Mouse (Mus musculus) brain, embryonic 18.5 days (tissue): ENCODE results near the gene Pigo.

Source experiments
- DNase-seq: peaks from one replicate; pipeline ENCODE4 v3.0.0-alpha.2; 2012; ENCODE audit warnings: low read depth, low spot score

Pigo gene

DNA sequence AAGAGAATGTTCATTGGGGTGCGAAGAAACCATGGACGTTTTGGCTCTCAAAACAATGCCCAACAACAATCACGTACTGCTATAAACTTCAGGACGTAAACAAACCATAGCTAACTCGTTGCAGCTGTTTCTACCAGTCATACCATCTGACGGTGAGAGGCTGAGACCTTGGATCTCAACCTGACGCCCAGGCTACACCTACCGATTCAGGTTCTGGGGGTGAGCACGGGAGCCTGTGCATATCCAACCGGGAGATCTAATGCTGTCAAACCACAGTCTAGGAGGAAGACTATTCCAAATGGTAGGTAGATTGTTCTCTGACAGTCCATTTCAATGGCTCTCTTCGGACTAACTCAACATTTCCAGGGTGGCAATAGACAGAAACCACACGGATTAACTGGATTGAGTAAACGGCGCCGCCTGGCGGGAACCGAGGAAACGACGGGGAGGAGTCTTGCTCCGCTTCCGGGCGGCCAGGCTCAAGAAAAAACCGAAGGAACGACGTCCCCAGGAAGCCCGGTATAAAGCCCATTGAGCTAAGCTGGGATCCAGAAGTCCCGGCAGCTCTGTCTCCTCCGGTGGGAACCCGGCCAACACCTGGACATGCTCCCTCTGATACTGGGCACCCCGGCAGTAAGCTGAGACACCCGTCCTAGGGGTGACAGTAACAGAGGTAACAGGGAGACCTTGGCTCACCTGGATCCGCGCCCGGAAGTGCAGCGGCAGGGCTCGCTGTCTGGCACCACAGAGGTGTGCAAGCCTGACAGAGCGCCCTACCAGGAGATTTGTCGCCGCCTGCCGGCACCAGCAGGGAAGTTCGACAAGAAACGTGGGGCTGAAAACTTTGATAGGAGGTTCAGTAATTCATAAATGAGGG is at the start of gene Pigo:
Gene Pigo (minus strand): TSS at position 736 of the 877 bp plus-strand sequence.
- peak; percentile 86 for DNase-seq

DNA sequence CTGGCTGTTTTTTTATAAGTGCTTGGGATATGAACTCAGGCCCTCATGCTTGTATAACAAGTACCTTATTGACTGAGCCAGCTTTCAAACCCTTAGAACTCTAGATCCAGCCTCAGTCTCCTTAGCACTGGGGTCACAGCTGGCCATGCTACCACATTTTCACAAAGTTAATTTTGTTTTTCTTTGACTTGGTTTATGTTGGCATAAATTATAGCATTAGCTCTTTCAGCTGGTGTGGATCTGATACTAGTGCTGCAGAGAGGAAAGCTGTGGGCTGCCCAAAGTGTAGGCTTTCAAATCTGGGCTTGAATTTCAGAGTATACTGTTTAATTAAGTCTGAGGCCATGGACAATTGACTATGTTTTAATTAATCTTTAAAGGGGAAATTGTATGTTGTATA is 49.3 kb upstream of the Pigo start:
- no peak for DNase-seq

DNA sequence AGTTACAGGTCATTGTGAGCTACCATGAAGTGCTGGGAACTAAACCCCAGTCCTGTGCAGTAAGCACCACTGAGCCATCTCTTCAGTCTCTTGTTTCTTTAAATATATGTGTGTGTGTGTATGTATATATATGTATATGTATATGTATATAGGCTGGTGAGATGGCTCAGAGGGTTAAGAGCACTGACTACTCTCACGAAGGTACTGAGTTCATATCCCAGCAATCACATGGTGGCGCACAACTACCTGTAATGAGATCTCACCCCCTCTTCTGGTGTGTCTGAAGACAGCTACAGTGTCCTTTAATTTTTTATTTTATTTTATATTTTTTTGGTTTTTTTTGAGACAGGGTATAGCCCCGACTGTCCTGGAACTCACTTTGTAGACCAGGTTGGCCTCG is 39.9 kb upstream of the Pigo start:
- no peak for DNase-seq

DNA sequence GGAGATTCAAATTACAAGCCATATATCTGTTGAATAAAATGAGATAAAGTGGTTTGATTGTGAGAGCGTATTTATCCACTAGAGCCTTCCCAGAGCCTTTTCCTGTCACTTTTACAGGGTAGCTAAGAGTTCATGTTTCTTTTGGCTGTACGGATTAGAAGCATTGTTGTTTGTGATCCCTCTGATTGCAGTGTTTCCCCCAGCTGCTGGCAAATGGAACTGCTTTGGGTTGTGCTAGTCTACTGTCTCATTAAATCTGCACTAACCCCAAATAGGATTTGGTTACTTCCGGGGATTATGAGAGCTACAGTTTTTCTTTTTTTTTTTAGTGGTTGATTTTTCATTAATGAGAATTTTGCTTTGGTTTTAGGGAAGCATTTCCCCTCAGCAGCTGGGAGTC is 34.7 kb upstream of the Pigo start:
- no peak for DNase-seq

DNA sequence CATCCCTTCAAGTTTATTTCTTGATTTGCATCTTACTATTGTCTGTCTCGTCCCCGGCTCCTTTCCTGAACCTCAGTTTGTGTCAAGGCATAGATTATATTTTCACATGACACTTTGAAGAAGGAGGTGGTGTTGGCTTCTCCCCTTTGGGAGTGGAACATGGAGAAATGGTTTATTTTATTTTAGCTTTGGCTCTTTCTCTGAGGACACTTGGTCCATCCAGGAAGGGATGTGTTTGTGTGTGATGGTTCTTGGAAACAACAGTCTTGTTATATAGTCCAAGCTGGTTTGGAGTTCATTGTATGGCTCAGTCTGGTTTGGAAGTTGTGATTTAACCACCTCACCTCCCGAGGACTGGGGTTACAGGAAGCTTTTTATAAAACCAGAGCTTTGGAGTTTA is 34.1 kb upstream of the Pigo start:
- DNase-seq, result no peak

DNA sequence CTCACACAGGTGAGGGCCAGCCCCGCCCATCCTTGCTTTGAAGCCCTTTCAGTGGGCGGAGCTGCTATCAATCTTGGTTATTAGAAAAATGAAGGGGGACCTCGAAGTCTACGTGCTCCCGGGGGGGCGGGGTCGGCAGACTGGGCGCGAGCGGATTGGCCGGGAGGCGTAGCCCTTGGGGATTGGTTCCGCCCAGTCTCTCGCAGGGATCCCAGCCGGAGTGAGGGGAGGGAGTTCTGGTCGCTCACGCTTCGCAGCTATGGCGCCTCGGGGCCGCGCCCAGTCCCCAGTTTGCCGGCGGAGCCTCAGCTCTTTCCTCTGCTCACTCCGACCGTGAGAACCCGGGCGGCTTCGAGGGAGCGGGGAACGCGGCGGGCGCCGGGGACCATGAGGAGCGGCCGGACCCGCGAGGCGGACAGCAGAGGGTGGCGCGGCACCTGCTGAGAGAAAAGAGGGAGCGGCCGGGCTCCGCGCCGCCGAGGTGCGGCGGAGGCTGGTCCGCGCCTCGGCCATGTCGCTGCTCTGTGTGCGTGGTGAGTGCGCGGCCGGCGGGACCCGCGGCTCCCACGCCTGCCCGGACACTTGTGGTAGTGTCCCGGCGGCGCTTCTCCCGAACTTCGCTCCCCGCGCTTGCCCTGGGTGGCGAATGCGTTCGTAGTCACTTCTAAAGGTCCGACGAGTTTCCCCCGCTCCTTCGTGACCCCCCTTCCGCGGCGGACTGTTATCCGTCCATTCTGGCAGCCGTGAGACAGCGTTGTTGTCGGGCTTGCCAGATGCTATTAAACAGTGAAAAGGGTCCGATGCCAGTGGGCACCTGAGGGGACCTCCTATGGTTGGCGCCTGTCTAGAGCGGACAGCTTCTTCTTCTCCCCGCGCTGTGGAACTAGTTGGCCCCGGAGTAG is 33.4 kb upstream of the Pigo start, which contains the start of gene Unc13b:
Gene Unc13b (plus strand): TSS at position 201 of the 902 bp plus-strand sequence.
- peak; percentile 89 for DNase-seq

DNA sequence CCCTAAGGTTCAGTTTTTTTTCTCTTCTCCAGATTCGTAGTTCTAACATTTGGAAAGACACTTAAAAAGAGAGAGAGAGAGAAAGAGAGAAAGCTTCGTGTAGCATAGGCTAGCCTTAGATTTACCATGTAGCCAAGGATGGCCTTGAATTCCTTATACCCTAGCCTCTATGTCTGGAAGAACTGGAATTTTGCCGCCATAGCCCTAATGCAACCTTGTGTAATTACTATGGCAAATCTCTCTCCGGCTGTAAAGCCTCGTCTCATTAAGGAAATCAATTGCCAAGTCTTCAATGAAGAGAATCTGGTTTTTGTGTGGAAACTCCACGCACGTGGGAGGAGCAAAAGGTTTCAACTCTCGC is 32.8 kb upstream of the Pigo start:
- no peak for DNase-seq

DNA sequence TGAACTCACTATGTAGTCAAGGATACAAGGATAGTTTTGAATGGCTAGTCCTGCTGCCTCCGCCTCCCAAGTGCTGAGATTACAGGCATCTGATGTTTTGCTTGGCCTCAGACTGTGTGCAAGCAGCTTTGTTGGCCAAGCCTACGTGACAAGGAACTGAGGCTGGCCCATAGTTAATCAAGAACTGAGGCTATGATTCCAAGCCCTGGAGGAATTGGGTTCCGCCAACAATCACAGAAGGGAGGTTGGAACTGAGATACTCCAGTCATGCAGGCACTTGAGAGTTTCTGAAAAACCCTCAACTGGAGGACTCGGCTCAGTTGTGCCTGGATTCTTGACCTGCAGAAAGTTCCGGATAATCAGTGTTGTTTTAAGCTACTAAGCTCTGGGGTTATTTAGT is 32.0 kb upstream of the Pigo start:
- no peak for DNase-seq

DNA sequence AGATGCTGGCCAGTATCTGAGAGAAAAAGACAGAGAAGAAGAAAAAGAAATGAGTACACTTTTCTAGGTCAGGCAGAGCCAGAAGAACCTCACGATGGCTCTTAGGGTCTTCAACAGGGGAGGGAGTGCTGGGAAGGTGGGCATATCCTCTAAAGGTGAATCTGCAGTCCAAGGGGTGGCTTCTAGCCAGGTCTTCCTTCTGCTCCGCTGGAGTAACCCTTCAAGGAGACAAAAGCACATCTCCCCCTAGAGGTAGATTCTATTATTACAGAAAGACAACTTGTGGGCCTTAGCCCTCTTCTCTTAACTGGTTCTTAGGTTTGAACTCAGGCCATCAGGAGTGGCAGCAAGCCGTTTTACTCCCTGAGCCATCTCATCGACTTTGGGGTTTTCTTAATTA is 27.0 kb upstream of the Pigo start:
- no peak for DNase-seq

DNA sequence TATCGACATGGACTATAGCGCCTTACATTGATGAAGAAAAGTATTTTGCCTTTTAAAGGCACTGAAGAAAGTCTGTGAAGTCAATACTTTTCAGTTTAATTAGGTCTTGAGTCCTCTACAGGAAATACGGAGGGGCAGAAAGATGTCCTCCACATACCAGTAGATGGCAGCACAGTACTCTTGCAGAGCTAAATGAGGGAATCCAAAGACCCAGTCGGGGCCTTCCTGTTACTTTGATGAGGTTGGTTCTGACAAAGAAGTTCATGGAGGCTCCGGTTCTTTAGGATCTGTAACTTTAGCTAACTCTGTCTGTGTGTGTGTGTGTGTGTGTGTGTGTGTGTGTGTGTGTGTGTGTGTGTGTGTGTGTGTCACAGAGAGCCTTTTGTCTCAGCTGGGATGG is 21.6 kb upstream of the Pigo start:
- peak; percentile 83 for DNase-seq

DNA sequence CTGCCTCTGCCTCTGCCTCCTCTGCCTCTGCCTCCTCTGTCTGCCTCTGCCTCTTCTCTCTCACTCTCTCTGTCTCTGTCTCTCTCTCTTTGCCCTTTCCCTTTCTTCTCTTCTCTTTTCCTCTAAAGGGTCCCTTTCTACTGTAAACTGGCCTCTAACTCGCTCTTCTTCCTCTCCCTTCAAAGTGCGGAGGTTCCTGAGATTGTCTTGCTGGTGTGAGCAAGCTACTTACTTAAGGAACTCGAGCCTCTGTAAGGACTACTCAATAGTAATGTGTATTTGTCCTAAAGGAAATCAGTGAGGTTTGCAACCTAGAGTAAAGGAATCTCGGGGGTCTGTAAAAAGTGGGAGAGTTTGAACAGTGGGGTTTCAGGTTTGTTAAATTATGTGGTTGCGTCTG is 21.0 kb upstream of the Pigo start:
- DNase-seq, result no peak

DNA sequence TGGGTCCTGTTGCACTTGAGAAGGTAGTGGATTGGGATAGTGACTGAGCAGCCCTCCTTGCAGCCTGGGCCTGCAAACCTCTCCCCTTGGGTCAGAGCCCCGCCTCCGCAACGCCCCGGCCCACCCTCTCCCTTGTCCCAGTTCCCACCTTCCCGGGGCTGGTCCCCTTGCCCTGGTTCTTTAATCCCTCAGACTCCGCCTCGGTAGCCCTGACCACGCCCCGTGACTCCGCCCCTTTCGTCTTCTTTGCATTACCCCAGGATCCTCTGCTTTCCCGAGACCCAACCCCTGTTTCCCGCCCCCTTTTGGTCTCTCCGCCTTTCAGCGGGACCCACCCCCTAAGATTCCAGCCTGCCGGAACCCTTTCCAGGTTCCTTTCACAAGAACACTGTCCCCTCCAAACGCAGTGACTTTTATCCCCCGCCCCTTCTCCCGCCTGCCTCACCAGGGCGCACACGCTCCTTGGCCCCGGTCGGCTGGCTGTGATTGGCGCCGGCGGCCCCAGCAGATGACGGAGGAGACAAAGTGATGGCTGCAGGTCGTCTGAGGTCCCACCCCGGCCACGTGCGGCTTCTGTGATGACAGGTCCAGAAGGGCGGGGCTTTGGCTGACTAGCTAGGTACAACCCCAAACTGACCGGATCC is 20.2 kb upstream of the Pigo start, which contains the start of gene Fam214b:
Gene Fam214b (minus strand): TSS at position 562 of the 644 bp plus-strand sequence.
- DNase-seq, result peak; percentile 93

DNA sequence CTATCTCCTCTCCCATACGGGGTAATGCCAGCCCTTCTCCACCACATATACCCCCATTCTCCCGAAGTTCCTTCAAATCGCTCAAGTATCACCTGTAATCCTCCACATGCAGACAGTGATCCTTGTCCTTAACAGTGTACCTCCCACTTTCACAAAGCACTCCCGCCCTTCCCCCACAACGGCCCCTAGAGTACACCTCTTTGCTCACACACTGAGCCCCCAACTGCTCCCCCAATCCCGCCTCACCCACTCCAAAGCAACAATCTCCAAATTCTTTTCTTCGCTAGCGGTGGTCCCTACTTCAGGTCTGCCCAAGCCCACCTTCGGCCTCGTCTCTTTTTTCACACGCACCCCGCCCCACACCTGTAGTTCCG is 19.7 kb upstream of the Pigo start:
- DNase-seq, result no peak

DNA sequence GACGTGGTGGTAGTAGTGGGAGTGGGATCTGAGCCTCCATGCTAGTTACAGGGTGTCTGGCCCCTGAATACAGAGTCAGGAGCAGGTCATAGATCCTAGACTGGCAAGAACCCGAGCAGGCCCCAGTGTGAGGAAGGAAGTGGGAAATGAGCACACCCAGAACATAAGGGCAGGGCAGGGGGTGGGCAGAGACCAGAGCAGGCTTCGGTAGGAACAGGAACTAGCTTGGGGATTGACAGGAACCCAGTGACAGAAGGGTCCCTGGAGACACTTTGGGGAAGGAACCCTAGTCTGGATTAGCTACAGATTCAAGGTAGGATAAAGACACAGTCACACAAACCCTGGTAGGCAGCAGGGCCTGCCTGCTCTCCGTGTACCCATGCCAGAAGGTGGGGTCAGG is 19.1 kb upstream of the Pigo start:
- no peak for DNase-seq

DNA sequence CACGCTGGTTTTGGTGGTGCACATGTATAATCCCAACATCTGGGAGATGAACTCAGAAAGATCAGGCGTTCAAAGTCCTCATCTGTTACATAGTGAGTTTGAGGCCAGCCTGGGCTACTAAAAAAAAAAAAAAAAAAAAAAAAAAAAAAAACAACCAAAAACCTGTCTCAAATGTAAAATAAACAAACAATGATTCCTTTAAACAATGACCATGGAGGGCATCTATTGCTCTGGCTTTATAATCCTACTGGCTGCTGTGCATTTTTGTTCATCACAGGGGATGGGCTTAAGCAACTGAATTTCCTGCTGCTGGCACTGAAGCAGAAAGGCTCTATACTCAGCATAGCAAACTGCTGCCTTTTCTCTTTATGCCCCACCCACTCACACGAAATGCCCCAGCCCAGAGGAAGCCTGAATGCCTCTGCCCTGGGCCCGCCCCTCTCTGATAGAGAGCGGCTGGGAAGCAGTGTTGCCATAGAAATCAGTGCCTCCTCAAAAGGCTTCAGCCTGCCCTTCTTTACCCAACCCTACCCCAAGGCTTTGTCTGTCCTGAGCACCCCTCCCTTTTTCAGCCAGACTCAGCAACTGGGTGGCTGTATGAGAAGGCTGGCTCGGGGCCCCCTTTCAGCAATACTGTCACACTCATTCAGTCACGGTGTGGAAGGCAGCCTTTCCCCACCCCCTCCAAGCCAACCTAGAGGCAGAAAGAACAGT is 18.2 kb upstream of the Pigo start:
- DNase-seq, result peak; percentile 77

DNA sequence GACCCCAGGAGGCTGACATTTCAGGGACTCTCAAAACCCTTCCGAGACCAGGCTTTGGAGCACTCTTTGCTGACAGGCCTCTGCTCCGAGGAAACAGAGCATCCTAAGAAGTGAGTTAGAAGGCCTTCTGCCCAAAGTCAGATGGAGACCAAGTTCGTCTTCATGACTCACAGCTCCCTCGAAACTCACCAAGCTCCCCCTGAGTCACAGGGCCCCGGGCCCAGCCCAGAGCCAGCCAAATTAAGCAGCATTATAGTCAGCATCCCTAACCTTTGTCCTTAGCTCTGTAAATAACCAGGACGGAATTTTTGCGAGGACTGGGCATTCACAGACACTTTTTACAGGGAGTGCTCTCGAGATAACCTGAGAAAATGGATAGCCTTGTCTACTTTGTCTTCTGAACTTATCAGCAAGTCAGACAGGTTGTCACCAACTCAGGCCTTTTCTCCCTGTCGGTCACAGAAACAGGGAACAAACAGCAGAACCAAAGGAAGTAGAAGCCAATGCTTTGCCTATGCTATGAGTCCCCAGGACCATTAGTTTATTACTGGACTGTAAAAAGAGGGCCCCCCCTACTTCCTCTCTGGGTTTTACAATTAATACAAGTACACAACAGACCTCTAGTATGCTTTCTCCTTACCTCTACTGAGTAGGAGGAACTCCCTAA is 15.4 kb upstream of the Pigo start:
- DNase-seq, result no peak

DNA sequence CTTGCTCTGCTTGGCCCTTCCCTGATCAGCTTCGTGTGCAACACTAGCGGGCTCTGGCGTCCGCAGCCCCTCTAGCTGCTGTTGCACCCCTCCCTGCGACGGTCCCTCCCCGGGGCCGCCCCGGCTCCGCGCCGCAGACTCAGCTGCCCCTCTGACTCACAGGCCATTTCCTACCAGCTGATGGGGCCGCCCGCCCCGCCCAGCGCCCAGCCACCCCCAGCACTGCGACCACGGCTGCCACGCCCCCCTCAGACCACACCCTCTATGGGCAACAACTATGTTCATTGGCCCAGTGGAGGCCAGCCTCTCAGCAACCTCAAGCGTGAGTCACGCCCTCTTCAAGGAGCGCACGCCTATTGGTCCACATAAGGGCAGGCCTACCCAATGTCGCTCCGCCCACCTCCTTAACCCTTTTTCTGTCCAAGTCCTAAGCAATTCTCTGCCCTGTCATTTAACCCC is 14.5 kb upstream of the Pigo start:
- peak; percentile 92 for DNase-seq

DNA sequence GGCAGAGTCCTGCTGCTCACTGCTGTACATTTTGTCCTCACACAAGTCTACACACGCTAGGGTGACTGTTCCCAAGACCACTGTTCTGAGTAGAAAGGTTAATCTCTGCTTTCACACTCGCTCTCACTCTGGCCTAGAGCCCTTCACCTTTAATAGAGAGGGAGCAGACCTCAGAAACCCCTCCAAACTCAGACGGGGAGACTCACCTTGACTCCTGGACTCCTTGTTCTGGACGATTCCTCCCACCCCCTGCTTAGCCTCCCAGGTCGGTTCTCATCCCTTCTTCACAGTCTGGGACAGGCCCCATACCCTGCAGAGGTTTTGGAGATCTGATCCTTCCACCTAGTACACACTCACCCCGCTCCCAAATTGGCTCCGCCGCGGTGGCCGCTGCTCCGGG is 14.0 kb upstream of the Pigo start:
- no peak for DNase-seq

DNA sequence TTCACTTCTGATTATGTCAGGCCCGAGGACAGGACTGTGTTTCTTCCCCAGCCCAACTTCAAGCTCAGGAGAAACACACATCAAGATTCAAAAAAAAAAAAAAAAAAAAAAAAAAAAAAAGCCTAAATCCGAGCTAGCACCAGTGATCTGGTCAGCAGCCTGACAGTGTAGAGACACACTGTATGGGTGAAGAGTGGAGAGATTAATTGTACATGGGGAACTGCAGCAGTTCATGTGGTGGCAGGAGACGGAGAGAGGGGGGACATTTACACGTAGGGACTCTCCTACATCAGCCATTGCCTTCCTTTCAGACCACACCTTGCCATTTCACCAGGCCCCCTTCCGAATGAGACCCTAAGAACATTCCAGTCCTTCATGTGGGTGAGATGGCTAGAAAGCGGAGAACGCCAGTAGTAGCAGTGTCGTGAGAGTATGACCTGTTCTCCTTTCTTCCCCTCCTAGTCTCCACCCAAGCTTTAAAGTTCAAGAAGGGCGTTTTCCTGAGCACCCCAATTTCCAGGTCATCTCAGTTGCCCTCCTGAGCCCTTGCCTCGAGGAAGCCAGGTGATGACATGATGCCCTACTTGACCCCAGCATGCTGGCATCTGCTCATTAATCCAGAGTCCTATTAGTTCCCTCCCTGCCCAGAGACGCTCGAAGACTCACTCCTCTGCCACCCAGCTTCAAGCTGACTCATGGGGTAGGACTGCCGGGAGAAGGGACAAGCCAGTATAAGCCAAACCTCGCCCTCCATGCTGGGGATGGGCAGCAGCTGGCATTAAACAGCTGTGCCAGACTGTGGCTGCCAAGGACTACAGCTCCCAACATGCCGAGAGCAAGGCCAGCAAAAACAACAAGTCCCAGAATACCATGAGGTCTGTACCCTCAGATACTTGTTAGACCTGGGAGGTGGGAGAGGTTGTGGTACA is 13.2 kb upstream of the Pigo start:
- DNase-seq, result no peak
